Mouse (Mus musculus) T-helper 1 cell (primary cell): ENCODE data around the gene Caln1.
"Not testable (repeated sequence)": the region's sequence is repeated elsewhere in the genome, so short reads cannot be mapped to it uniquely, and the experiment has no call there.

Experiments used
- in situ Hi-C: fragments of 300-600 bp; cut with MboI, MseI; formaldehyde crosslinking; loops from one replicate; pipeline ENCODE4 v1.15.1; 2025; ENCODE audit warnings: high pct_unique_total_duplicates

Caln1 gene

GRCm38 (mm10) chr5:130520527-130520926 lies 151.3 kb downstream of the Caln1 start:
- in situ Hi-C loops: no loop called here

GRCm38 (mm10) chr5:130527416-130527815 lies 158.2 kb downstream of the Caln1 start:
- in situ Hi-C loops: no loop called here

GRCm38 (mm10) chr5:130547496-130547895 lies 178.2 kb downstream of the Caln1 start:
- in situ Hi-C loops: no loop called here

GRCm38 (mm10) chr5:130553916-130554315 lies 184.7 kb downstream of the Caln1 start:
- in situ Hi-C loops: no loop called here

GRCm38 (mm10) chr5:130563146-130563545 lies 193.9 kb downstream of the Caln1 start:
- in situ Hi-C loops: no loop called here

GRCm38 (mm10) chr5:130566002-130566401 lies 196.7 kb downstream of the Caln1 start:
- in situ Hi-C loops: no loop called here

- in situ Hi-C loops: no loop called here
These were observed 208.3 kb downstream of the Caln1 start for GRCm38 (mm10) chr5:130577581-130577980.

- in situ Hi-C loops: loop anchor here (10.0 kb wide), 1 partner anchor 599 kb away; no protein-coding TSS in a partner anchor
These were observed 214.8 kb downstream of the Caln1 start for GRCm38 (mm10) chr5:130584042-130584441.

GRCm38 (mm10) chr5:130586257-130586656 lies 217.0 kb downstream of the Caln1 start:
- in situ Hi-C loops: loop anchor here (10.0 kb wide), 1 partner anchor 601 kb away; no protein-coding TSS in a partner anchor

- in situ Hi-C loops: no loop called here
These were observed 227.3 kb downstream of the Caln1 start for GRCm38 (mm10) chr5:130596541-130596940.

GRCm38 (mm10) chr5:130613657-130614056 lies 244.4 kb downstream of the Caln1 start:
- in situ Hi-C loops: no loop called here

GRCm38 (mm10) chr5:130614209-130614608 lies 245.0 kb downstream of the Caln1 start:
- in situ Hi-C loops: no loop called here

GRCm38 (mm10) chr5:130620060-130620459 lies 250.8 kb downstream of the Caln1 start:
- in situ Hi-C loops: no loop called here

- in situ Hi-C loops: no loop called here
These were observed 254.0 kb downstream of the Caln1 start for GRCm38 (mm10) chr5:130623206-130623605.

GRCm38 (mm10) chr5:130627800-130628199 lies 258.5 kb downstream of the Caln1 start:
- in situ Hi-C loops: no loop called here

- in situ Hi-C loops: no loop called here
These were observed 266.1 kb downstream of the Caln1 start for GRCm38 (mm10) chr5:130635397-130635796.

- in situ Hi-C loops: no loop called here
These were observed 272.6 kb downstream of the Caln1 start for GRCm38 (mm10) chr5:130641881-130642280.

GRCm38 (mm10) chr5:130646126-130646525 lies 276.9 kb downstream of the Caln1 start:
- in situ Hi-C loops: not testable (repeated sequence)

- in situ Hi-C loops: no loop called here
These were observed 288.9 kb downstream of the Caln1 start for GRCm38 (mm10) chr5:130658141-130658540.

- in situ Hi-C loops: no loop called here
These were observed 296.8 kb downstream of the Caln1 start for GRCm38 (mm10) chr5:130666091-130666490.

GRCm38 (mm10) chr5:130672588-130672987 lies 303.3 kb downstream of the Caln1 start:
- in situ Hi-C loops: no loop called here

- in situ Hi-C loops: no loop called here
These were observed 303.8 kb downstream of the Caln1 start for GRCm38 (mm10) chr5:130673092-130673491.

GRCm38 (mm10) chr5:130677895-130678294 lies 308.6 kb downstream of the Caln1 start:
- in situ Hi-C loops: no loop called here
